Mouse (Mus musculus) bone marrow macrophage, adult 2 months (primary cell): ENCODE data around the gene Matn3.

Experiments
- CTCF ChIP-seq: IDR thresholded peaks from 2 replicates; pipeline ENCODE4 v1.5.1; 2012; ENCODE audit warnings: low read depth, mild to moderate bottlenecking, low read length, moderate library complexity
- POLR2A ChIP-seq: IDR thresholded peaks from 2 replicates; pipeline ENCODE4 v1.6.1; 2012; ENCODE audit warnings: mild to moderate bottlenecking, low read depth, low read length, borderline replicate concordance

GRCm38 (mm10) chr12:8901934-8902333 lies 45.8 kb upstream of the Matn3 start:
- TF ChIP-seq POLR2A (no peak), CTCF (no peak)
